ENCODE assay signal across 8 mouse cellular contexts in the genomic region with DNA sequence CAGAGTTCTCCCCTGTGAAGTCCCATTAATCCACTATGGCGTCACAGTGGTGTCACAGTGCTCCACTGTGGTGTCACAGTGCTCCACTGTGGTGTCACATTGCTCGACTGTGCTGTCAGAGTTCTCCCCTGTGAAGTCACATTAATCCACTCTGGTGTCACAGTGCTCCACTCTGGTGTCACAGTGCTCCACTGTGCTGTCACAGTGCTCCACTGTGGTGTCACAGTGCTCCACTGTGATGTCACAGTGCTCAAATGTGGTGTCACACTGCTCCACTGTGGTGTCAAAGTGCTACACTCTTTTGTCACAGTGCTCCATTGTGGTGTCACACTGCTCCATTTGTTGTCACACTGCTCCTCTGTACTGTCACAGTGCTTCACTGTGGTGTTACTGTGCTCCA.
A peak's percentile ranks its signal among the peaks of the same experiment; 100 is the strongest.
DNase-seq lines count a peak whose midpoint lies in the region; ATAC-seq and TF ChIP-seq lines count a peak whose summit lies in the region.
"Not testable (repeated sequence)": the region's sequence is repeated elsewhere in the genome, so short reads cannot be mapped to it uniquely, and the experiment has no call there.

No protein-coding gene starts in this region.

- WGBS in forebrain, embryonic 13.5 days, result 66% methylated on average over 2 of the region's 2 CpGs
- 58% methylated on average over 2 of the region's 2 CpGs for WGBS in heart, embryonic 16.5 days
- 71% methylated on average over 2 of the region's 2 CpGs for WGBS in intestine, embryonic 15.5 days
- whole genome bisulfite sequencing in limb, embryonic 14.5 days, result 61% methylated on average over 2 of the region's 2 CpGs
- 51% methylated on average over 2 of the region's 2 CpGs for WGBS in lung, embryonic 15.5 days
- WGBS in midbrain, embryonic 16.5 days, result 65% methylated on average over 2 of the region's 2 CpGs
- WGBS in stomach, embryonic 15.5 days, result 54% methylated on average over 2 of the region's 2 CpGs

- H3K36me3 ChIP-seq in forebrain, embryonic 13.5 days (ENCODE audit: poor library complexity, severe bottlenecking); heart, embryonic 16.5 days (ENCODE audit: control insufficient read depth, insufficient read depth); intestine, embryonic 15.5 days; limb, embryonic 14.5 days (ENCODE audit: control insufficient read depth, insufficient read depth, low read length); lung, embryonic 15.5 days; midbrain, embryonic 16.5 days (ENCODE audit: control insufficient read depth, insufficient read depth, low read length); stomach, embryonic 15.5 days: not testable (repeated sequence)

- TF ChIP-seq POLR2A in limb, embryonic 14.5 days (IDR thresholded peaks at IDR 0.05; ENCODE audit: borderline replicate concordance, extremely low read depth, insufficient read depth, insufficient read length), result not testable (repeated sequence)

- peak; percentile 63 for ATAC-seq in forebrain, embryonic 13.5 days
- peak; percentile 47; the same call in 1 of the 2 replicates for ATAC-seq in heart, embryonic 16.5 days (replicated peaks; ENCODE audit: extremely low read depth, insufficient read depth, low FRiP score)
- peak; percentile 71 for ATAC-seq in intestine, embryonic 15.5 days
- ATAC-seq in limb, embryonic 14.5 days (ENCODE audit: low FRiP score, low read depth), result peak; percentile 62
- ATAC-seq in lung, embryonic 15.5 days (ENCODE audit: borderline replicate concordance, extremely low read depth, low FRiP score, low TSS enrichment), result peak; percentile 66
- ATAC-seq in midbrain, embryonic 16.5 days, result peak; percentile 78
- ATAC-seq in stomach, embryonic 15.5 days (ENCODE audit: insufficient read depth, low FRiP score, low read depth), result peak; percentile 60

- not testable (repeated sequence) for H3K4me2 ChIP-seq in forebrain, embryonic 13.5 days; heart, embryonic 16.5 days (ENCODE audit: low read depth, low read length); intestine, embryonic 15.5 days (replicated peaks); limb, embryonic 14.5 days (replicated peaks; ENCODE audit: low read depth, low read length, severe bottlenecking); lung, embryonic 15.5 days; midbrain, embryonic 16.5 days (ENCODE audit: low read length); stomach, embryonic 15.5 days

- not testable (repeated sequence) for H3K4me3 ChIP-seq in forebrain, embryonic 13.5 days; heart, embryonic 16.5 days (ENCODE audit: low read length); intestine, embryonic 15.5 days (replicated peaks); limb, embryonic 14.5 days (replicated peaks; ENCODE audit: low read length); lung, embryonic 15.5 days; midbrain, embryonic 16.5 days (ENCODE audit: low read depth, low read length); stomach, embryonic 15.5 days (replicated peaks)

- not testable (repeated sequence) for H3K9ac ChIP-seq in forebrain, embryonic 13.5 days; heart, embryonic 16.5 days (ENCODE audit: low read length); intestine, embryonic 15.5 days; limb, embryonic 14.5 days (ENCODE audit: low read depth, low read length, severe bottlenecking); lung, embryonic 15.5 days; midbrain, embryonic 16.5 days (ENCODE audit: low read depth, low read length); stomach, embryonic 15.5 days

- not testable (repeated sequence) for H3K27ac ChIP-seq in forebrain, embryonic 13.5 days; heart, embryonic 16.5 days (ENCODE audit: low read length); intestine, embryonic 15.5 days; limb, embryonic 14.5 days (replicated peaks; ENCODE audit: low read depth, low read length); lung, embryonic 15.5 days; midbrain, embryonic 16.5 days (ENCODE audit: low read length); stomach, embryonic 15.5 days

- peaks cover 73% of the 10 kb centered on the region for H3K9me3 ChIP-seq in forebrain, embryonic 13.5 days (replicated peaks)
- peaks cover 15% of the 10 kb centered on the region for H3K9me3 ChIP-seq in heart, embryonic 16.5 days (replicated peaks; ENCODE audit: control insufficient read depth, low read length)
- H3K9me3 ChIP-seq in intestine, embryonic 15.5 days; limb, embryonic 14.5 days (ENCODE audit: control insufficient read depth, low read length); lung, embryonic 15.5 days; midbrain, embryonic 16.5 days (replicated peaks; ENCODE audit: control insufficient read depth, low read length, poor library complexity, severe bottlenecking); stomach, embryonic 15.5 days: not testable (repeated sequence)

- not testable (repeated sequence) for H3K4me1 ChIP-seq in forebrain, embryonic 13.5 days; heart, embryonic 16.5 days (ENCODE audit: control insufficient read depth, insufficient read depth, low read length); intestine, embryonic 15.5 days (replicated peaks); limb, embryonic 14.5 days (ENCODE audit: control insufficient read depth, insufficient read depth, low read length); lung, embryonic 15.5 days; midbrain, embryonic 16.5 days (ENCODE audit: control insufficient read depth, insufficient read depth, low read length); stomach, embryonic 15.5 days

- peak; percentile 5 for DNase-seq in MN1 (ENCODE audit: low spot score)
- DNase-seq in limb, embryonic 14.5 days (ENCODE audit: low spot score), result not testable (repeated sequence)

- H3K27me3 ChIP-seq in forebrain, embryonic 13.5 days; heart, embryonic 16.5 days (ENCODE audit: control insufficient read depth, insufficient read depth, low read length); intestine, embryonic 15.5 days (replicated peaks); limb, embryonic 14.5 days (ENCODE audit: control insufficient read depth, insufficient read depth, low read length); lung, embryonic 15.5 days; midbrain, embryonic 16.5 days (ENCODE audit: control insufficient read depth, insufficient read depth, low read depth, low read length); stomach, embryonic 15.5 days (replicated peaks): not testable (repeated sequence)
